Mouse (Mus musculus) ES-E14 (cell line): ENCODE measurements around the gene Insc. TPM values are rescaled to one million over a fixed set of nuclear protein-coding genes. Genes with fewer than 3 reads are reported as not detected.

Source experiments
- DNase-seq: peaks from one replicate; pipeline ENCODE4 v3.0.0-alpha.2; 2013; ENCODE audit warnings: low read depth, low spot score
- H3K27ac ChIP-seq: 2 replicates; pipeline ENCODE4 v1.5.1; 2012; ENCODE audit warnings: low read depth, mild to moderate bottlenecking, low read length, moderate library complexity, mixed read lengths; ENCODE audit not compliant: poor library complexity, insufficient read depth, severe bottlenecking
- H3K36me3 ChIP-seq: 2 replicates; pipeline ENCODE4 v1.6.1; 2012; ENCODE audit warnings: mild to moderate bottlenecking, low read length, moderate library complexity, mixed read lengths; ENCODE audit not compliant: control insufficient read depth, poor library complexity, insufficient read depth, severe bottlenecking
- H3K4me1 ChIP-seq, 2 experiments: fragments of 150-350 bp in 1 of 2; sonication (generic) in 1 of 2; 2 replicates each; pipeline ENCODE4 v1.6.1; 2012; ENCODE audit warnings: low read length in 2 of 2, mild to moderate bottlenecking in 1 of 2, mixed read lengths in 1 of 2; ENCODE audit not compliant: control insufficient read depth in 2 of 2, insufficient read depth in 2 of 2, poor library complexity in 1 of 2
- H3K4me3 ChIP-seq, 2 experiments: fragments of 150-350 bp in 1 of 2; sonication (generic) in 1 of 2; 2 replicates each; pipeline ENCODE4 v1.5.1; 2012; ENCODE audit warnings: low read length in 2 of 2, low read depth in 1 of 2, mild to moderate bottlenecking in 1 of 2, mixed read lengths in 1 of 2; ENCODE audit not compliant: insufficient read depth in 1 of 2, poor library complexity in 1 of 2, severe bottlenecking in 1 of 2
- H3K9ac ChIP-seq: 2 replicates; pipeline ENCODE4 v1.6.1; 2012; ENCODE audit warnings: low read depth, mild to moderate bottlenecking, low read length, mixed read lengths; ENCODE audit not compliant: poor library complexity, insufficient read depth, severe bottlenecking
- H3K9me3 ChIP-seq: fragments of 150-350 bp; sonication (generic); 2 replicates; pipeline ENCODE4 v1.6.1; 2012; ENCODE audit warnings: low read depth, mild to moderate bottlenecking, low read length; ENCODE audit not compliant: control insufficient read depth, insufficient read depth
- CHD2 ChIP-seq: IDR thresholded peaks from 2 replicates; pipeline ENCODE4 v1.6.1; 2014; ENCODE audit warnings: mild to moderate bottlenecking, low read depth, low read length, inconsistent platforms
- HCFC1 ChIP-seq: IDR thresholded peaks from 2 replicates; pipeline ENCODE4 v1.6.1; 2012; ENCODE audit warnings: low read length, inconsistent platforms, borderline replicate concordance; ENCODE audit not compliant: insufficient read depth
- MAFK ChIP-seq: IDR thresholded peaks from 2 replicates; pipeline ENCODE4 v1.6.1; 2014; ENCODE audit warnings: mild to moderate bottlenecking, low read depth, low read length, inconsistent platforms; ENCODE audit not compliant: insufficient read depth
- ZC3H11A ChIP-seq: IDR thresholded peaks from 2 replicates; pipeline ENCODE4 v1.6.1; 2012; ENCODE audit warnings: low read depth, mild to moderate bottlenecking, inconsistent platforms, low read length, borderline replicate concordance
- ZNF384 ChIP-seq: IDR thresholded peaks from 2 replicates; pipeline ENCODE4 v1.6.1; 2012; ENCODE audit warnings: low read depth, low read length, inconsistent platforms
- in situ Hi-C, 2 experiments: fragments of 600-800 bp; cut with MboI; formaldehyde crosslinking; loops; one replicate each; pipeline ENCODE4 v1.15.1; 2025; ENCODE audit warnings: low sequenced_read_pairs in 2 of 2, inconsistent platforms in 1 of 2; ENCODE audit not compliant: unreplicated experiment in 2 of 2
- total RNA-seq: library from RNA; depleted of rRNA; stranded (reverse); fragments of 300-350 nt; gene quantifications from 2 replicates; pipeline ENCODE4 v1.2.3, GENCODE M21; 2012

The Insc gene
- total RNA-seq, 1 experiment, result 1.7 TPM

GRCm38 (mm10) chr7:114847179-114847578 is 103.7 kb downstream of the Insc start:
- no peaks in the 10 kb centered on the region for H3K36me3 ChIP-seq
- H3K4me3 ChIP-seq, result no peak overlapping the region
- H3K9me3 ChIP-seq, result no peaks in the 10 kb centered on the region
- TF ChIP-seq ZNF384 (no peak), HCFC1 (no peak), MAFK (no peak), ZC3H11A (no peak), CHD2 (no peak)
- H3K9ac ChIP-seq, result no peak overlapping the region
- DNase-seq, result no peak
- no peaks in the 10 kb centered on the region for H3K4me1 ChIP-seq
- in situ Hi-C loops, result no loop called here
- H3K27ac ChIP-seq, result no peak overlapping the region

GRCm38 (mm10) chr7:114852387-114852786 is 108.9 kb downstream of the Insc start:
- in situ Hi-C loops, result no loop called here
- no peak for DNase-seq
- Histone ChIP-seq H3K4me3 (no peak overlapping the region), H3K36me3 (no peaks in the 10 kb centered on the region), H3K27ac (no peak overlapping the region), H3K9ac (no peak overlapping the region), H3K4me1 (no peaks in the 10 kb centered on the region), H3K9me3 (no peaks in the 10 kb centered on the region)
- no peak for TF ChIP-seq ZC3H11A
- TF ChIP-seq HCFC1, result no peak
- TF ChIP-seq MAFK, result no peak
- no peak for TF ChIP-seq CHD2
- TF ChIP-seq ZNF384, result no peak

- DNase-seq, result no peak
- in situ Hi-C loops, result no loop called here
- Histone ChIP-seq H3K9me3 (no peaks in the 10 kb centered on the region), H3K9ac (no peak overlapping the region), H3K27ac (no peak overlapping the region), H3K4me1 (no peaks in the 10 kb centered on the region), H3K4me3 (no peak overlapping the region), H3K36me3 (no peaks in the 10 kb centered on the region)
- no peak for TF ChIP-seq CHD2
- TF ChIP-seq ZC3H11A, result no peak
- TF ChIP-seq HCFC1, result no peak
- no peak for TF ChIP-seq ZNF384
- no peak for TF ChIP-seq MAFK
These were observed 110.7 kb downstream of the Insc start for GRCm38 (mm10) chr7:114854169-114854568.

GRCm38 (mm10) chr7:114860858-114861523 is 117.5 kb downstream of the Insc start:
- H3K4me1 ChIP-seq, result no peaks in the 10 kb centered on the region
- no peak overlapping the region for H3K27ac ChIP-seq
- in situ Hi-C loops, result no loop called here
- no peaks in the 10 kb centered on the region for H3K36me3 ChIP-seq
- H3K9me3 ChIP-seq, result no peaks in the 10 kb centered on the region
- no peak for DNase-seq
- TF ChIP-seq ZNF384 (no peak), ZC3H11A (no peak), HCFC1 (no peak), MAFK (no peak), CHD2 (no peak)
- no peak overlapping the region for H3K9ac ChIP-seq
- H3K4me3 ChIP-seq, result no peak overlapping the region
